Mouse (Mus musculus) lung, postnatal 0 days (tissue): Measurements from ENCODE around the gene Noxa1.

Experiments
- CTCF ChIP-seq: IDR thresholded peaks from 2 replicates; pipeline ENCODE4 v1.5.1; 2016; ENCODE audit warnings: antibody characterized with exemption, mild to moderate bottlenecking
- EP300 ChIP-seq: IDR thresholded peaks from 2 replicates; pipeline ENCODE4 v1.6.1; 2016; ENCODE audit warnings: antibody characterized with exemption, mild to moderate bottlenecking, control low read depth

DNA sequence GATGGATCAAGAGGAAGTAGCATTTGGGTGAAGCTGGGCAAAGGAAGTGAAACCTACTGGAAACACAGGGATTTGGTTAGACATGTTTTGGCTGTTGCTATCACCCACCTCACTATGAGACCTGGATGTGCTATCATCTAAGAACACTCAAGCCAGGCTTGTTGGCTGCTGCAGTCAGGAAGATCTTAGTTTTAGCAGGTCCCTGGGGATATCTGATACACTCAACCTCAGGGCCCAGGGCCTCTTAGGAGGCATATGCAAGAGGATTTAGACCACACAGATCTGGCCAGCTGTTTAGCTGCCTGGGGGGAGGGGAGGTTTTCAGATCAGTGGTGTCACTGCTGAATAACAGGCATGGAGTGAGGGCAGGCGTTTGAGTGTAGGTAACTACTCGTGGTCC, 20.5 kb upstream of the Noxa1 start:
- no peak for TF ChIP-seq CTCF
- TF ChIP-seq EP300, result no peak
